Mouse (Mus musculus): ENCODE data around the gene Rab40b.
A peak's percentile ranks its signal among the peaks of the same experiment; 100 is the strongest.

- no peak for TF ChIP-seq KAT2A (conservative IDR thresholded peaks at IDR 0.05; ENCODE audit: low read depth, low read length)
- TF ChIP-seq E2F4 (IDR thresholded peaks at IDR 0.05; ENCODE audit: borderline replicate concordance, low read depth, low read length) = no peak
- no peak for TF ChIP-seq GATA1 (IDR thresholded peaks at IDR 0.05; ENCODE audit: low read depth, low read length)
- TF ChIP-seq POLR2A (IDR thresholded peaks at IDR 0.05; ENCODE audit: control insufficient read depth in 1 of 2, insufficient read depth in 1 of 2, low read depth in 1 of 2, low read length in 2 of 2, poor library complexity in 1 of 2) = no peak
- TF ChIP-seq CTCF (IDR thresholded peaks at IDR 0.05 in 2 of 3, conservative IDR thresholded peaks at IDR 0.05 in 1 of 3; ENCODE audit: control insufficient read depth in 1 of 3, insufficient read depth in 1 of 3, low read depth in 2 of 3, low read length in 3 of 3, poor library complexity in 1 of 3, severe bottlenecking in 1 of 3) = no peak
- TF ChIP-seq EP300 (IDR thresholded peaks at IDR 0.05; ENCODE audit: low read depth in 1 of 2, low read length in 2 of 2) = peak; percentile 60 to 74
- 0 out of 2 replicates have a peak, but pooled peaks have one; percentile 15 for TF ChIP-seq GABPA (IDR thresholded peaks at IDR 0.05; ENCODE audit: low read depth, low read length)
- no peak for TF ChIP-seq USF1 (IDR thresholded peaks at IDR 0.05; ENCODE audit: low read depth, low read length)
- no peak for TF ChIP-seq POLR2AphosphoS5 (IDR thresholded peaks at IDR 0.05; ENCODE audit: borderline replicate concordance, low read depth, low read length)
- peak; percentile 51; the same call in 1 of the 2 replicates for TF ChIP-seq RCOR1 (IDR thresholded peaks at IDR 0.05; ENCODE audit: low read depth, low read length)
Measured at GRCm38 (mm10) chr11:121347036-121347435, 41.0 kb downstream of the Rab40b start.
